Mouse (Mus musculus) spleen, adult 2 months (tissue): ENCODE measurements around the gene Acadvl. TPM values are rescaled to one million over a fixed set of nuclear protein-coding genes. Genes with fewer than 3 reads are reported as not detected.

Experiments
- DNase-seq, 2 experiments: peaks; one replicate each; pipeline versions ENCODE4 v3.0.0 to v3.0.0-alpha.2; 2012 to 2021; ENCODE audit warnings: low spot score in 2 of 2, low read depth in 1 of 2
- H3K27ac ChIP-seq: fragments of 200-500 bp; 2 replicates; pipeline ENCODE4 v1.5.1; 2012; ENCODE audit warnings: low read length, inconsistent platforms; ENCODE audit not compliant: insufficient read depth
- H3K27me3 ChIP-seq: fragments of 200-500 bp; 2 replicates; pipeline ENCODE4 v1.6.1; 2012; ENCODE audit warnings: mild to moderate bottlenecking, moderate library complexity, low read length, inconsistent platforms; ENCODE audit not compliant: control insufficient read depth, insufficient read depth
- H3K36me3 ChIP-seq: fragments of 200-500 bp; 2 replicates; pipeline ENCODE4 v1.6.1; 2012; ENCODE audit warnings: mild to moderate bottlenecking, low read length, inconsistent platforms; ENCODE audit not compliant: control insufficient read depth, insufficient read depth
- H3K4me1 ChIP-seq: fragments of 200-500 bp; 2 replicates; pipeline ENCODE4 v1.6.1; 2011; ENCODE audit warnings: inconsistent platforms; ENCODE audit not compliant: control insufficient read depth, insufficient read depth, insufficient read length
- H3K4me3 ChIP-seq: fragments of 200-500 bp; 2 replicates; pipeline ENCODE4 v1.5.1; 2011; ENCODE audit warnings: mild to moderate bottlenecking, inconsistent platforms; ENCODE audit not compliant: insufficient read depth, insufficient read length; ENCODE audit errors: extremely low read depth
- CTCF ChIP-seq: fragments of 200-500 bp; IDR thresholded peaks from 2 replicates; pipeline ENCODE4 v1.5.1; 2011; ENCODE audit warnings: mild to moderate bottlenecking, inconsistent platforms; ENCODE audit not compliant: insufficient read depth, insufficient read length, insufficient replicate concordance; ENCODE audit errors: extremely low read depth
- POLR2A ChIP-seq: fragments of 200-500 bp; IDR thresholded peaks from 2 replicates; pipeline ENCODE4 v1.6.1; 2011; ENCODE audit warnings: low read depth, low read length, inconsistent platforms
- WGBS: fragments of 180-500 bp; shearing (Covaris S2); methylation state at CpG from one replicate; pipeline ENCODE4 v1.1.7; 2018; 5-methylcytosine and 5-hydroxymethylcytosine counted together
- polyA plus RNA-seq: library from polyadenylated mRNA; depleted of rRNA; stranded (reverse); fragments of >200 nt; gene quantifications from 2 replicates; pipeline ENCODE4 v1.2.3, GENCODE M21; 2012

Gene Acadvl
- polyA plus RNA-seq, 1 experiment = 29.5 TPM

DNA sequence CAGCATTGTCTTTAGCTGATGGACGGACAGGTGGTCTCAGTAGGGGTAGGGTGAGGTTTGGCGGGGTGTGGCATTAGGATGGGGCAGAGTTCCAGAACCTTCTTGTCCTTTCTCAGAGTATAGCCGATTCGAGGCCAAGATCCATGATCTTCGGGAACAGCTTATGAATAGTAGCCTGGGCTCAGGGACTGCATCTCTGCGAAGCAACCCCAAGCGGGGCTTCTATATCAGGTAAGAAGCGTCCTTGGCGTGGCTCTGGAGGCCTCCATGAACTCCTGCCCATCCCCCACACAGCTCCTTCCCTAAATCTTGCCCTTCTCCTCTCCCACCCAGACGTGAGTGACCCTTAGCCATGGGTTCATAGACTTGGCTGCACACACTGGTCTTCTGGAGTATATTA lies 24.4 kb upstream of the Acadvl start:
- no peak overlapping the region for H3K4me3 ChIP-seq
- DNase-seq = no peak
- H3K27me3 ChIP-seq = no peaks in the 10 kb centered on the region
- H3K36me3 ChIP-seq = no peaks in the 10 kb centered on the region
- H3K4me1 ChIP-seq = peaks cover 3% of the 10 kb centered on the region; the same call in 1 of the 2 replicates
- WGBS = 87% methylated on average over 10 of the region's 10 CpGs
- no peak overlapping the region for H3K27ac ChIP-seq
- no peak for TF ChIP-seq POLR2A

DNA sequence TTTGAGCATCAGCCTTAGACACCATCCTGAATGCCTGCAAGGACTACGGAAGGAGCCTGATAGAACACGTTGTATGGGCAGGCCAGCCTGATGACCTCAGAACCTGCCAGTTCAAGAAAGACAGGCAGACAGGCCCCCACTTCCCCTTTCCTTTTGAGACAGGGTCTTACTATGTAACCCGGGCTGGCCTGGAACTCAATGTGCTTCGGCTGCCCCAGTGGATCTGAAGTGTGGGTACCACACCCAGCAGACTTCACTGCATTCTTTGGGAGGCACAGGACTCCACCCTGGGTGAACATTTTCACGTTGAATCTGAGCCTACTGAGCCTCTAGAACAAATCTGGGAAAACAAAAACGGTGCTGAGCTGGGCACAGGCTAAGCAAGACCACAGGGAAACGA lies 23.0 kb upstream of the Acadvl start:
- no peaks in the 10 kb centered on the region for H3K36me3 ChIP-seq
- 53% methylated on average over 7 of the region's 7 CpGs for WGBS
- no peak for DNase-seq
- H3K4me1 ChIP-seq = peaks cover 3% of the 10 kb centered on the region; the same call in 1 of the 2 replicates
- peak overlapping the region; percentile 5; the same call in 1 of the 2 replicates for H3K27ac ChIP-seq
- no peaks in the 10 kb centered on the region for H3K27me3 ChIP-seq
- H3K4me3 ChIP-seq = no peak overlapping the region
- no peak for TF ChIP-seq CTCF
- no peak for TF ChIP-seq POLR2A

DNA sequence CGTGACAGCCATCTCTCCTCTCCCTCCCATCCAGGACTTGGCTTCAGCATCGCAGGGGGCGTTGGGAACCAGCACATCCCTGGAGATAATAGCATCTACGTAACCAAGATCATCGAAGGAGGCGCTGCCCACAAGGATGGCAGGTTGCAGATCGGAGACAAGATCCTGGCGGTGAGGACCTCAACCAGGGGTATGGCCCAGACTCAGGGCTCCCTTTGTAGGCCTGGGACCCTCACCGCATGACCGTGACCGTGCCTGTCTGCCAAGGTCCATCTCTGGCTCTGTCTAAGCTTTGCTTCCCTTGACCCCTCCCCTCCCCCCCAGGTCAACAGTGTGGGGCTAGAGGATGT lies 16.1 kb upstream of the Acadvl start:
- 96% methylated on average over 11 of the region's 11 CpGs for WGBS
- no peak for TF ChIP-seq CTCF
- TF ChIP-seq POLR2A = no peak
- H3K27ac ChIP-seq = no peak overlapping the region
- DNase-seq = no peak
- no peak overlapping the region for H3K4me3 ChIP-seq
- peaks cover 17% of the 10 kb centered on the region; the same call in 1 of the 2 replicates for H3K4me1 ChIP-seq
- H3K36me3 ChIP-seq = no peaks in the 10 kb centered on the region
- H3K27me3 ChIP-seq = no peaks in the 10 kb centered on the region

- Histone ChIP-seq H3K4me3 (no peak overlapping the region), H3K4me1 (peaks cover 17% of the 10 kb centered on the region; the same call in 1 of the 2 replicates), H3K36me3 (no peaks in the 10 kb centered on the region), H3K27me3 (no peaks in the 10 kb centered on the region), H3K27ac (no peak overlapping the region)
- no peak for DNase-seq
- no peak for TF ChIP-seq CTCF
- WGBS = 95% methylated on average over 28 of the region's 28 CpGs
Observed at GRCm38 (mm10) chr11:70030651-70031320, 15.6 kb upstream of the Acadvl start.

GRCm38 (mm10) chr11:70029829-70030550 lies 14.8 kb upstream of the Acadvl start:
- no peaks in the 10 kb centered on the region for H3K36me3 ChIP-seq
- H3K27me3 ChIP-seq = no peaks in the 10 kb centered on the region
- peak overlapping the region; percentile 18; the same call in 1 of the 2 replicates for H3K27ac ChIP-seq
- 47% methylated on average over 11 of the region's 11 CpGs for WGBS
- H3K4me3 ChIP-seq = peak overlapping the region; percentile 8; the same call in 1 of the 2 replicates
- H3K4me1 ChIP-seq = peaks cover 17% of the 10 kb centered on the region; the same call in 1 of the 2 replicates
- TF ChIP-seq CTCF = no peak
- TF ChIP-seq POLR2A = no peak
- DNase-seq = no peak

GRCm38 (mm10) chr11:70029130-70029801 lies 14.1 kb upstream of the Acadvl start:
- H3K36me3 ChIP-seq = no peaks in the 10 kb centered on the region
- DNase-seq = peak; percentile 76 to 79
- no peaks in the 10 kb centered on the region for H3K27me3 ChIP-seq
- peak overlapping the region; percentile 8; the same call in 1 of the 2 replicates for H3K4me3 ChIP-seq
- whole genome bisulfite sequencing = 12% methylated on average over 20 of the region's 20 CpGs
- H3K27ac ChIP-seq = peak overlapping the region; percentile 9
- TF ChIP-seq POLR2A = no peak
- TF ChIP-seq CTCF = no peak
- H3K4me1 ChIP-seq = peaks cover 17% of the 10 kb centered on the region; the same call in 1 of the 2 replicates
